Mouse (Mus musculus): ENCODE results near the gene Tmbim6. TPM values are rescaled to one million over a fixed set of nuclear protein-coding genes. Genes with fewer than 3 reads are reported as not detected.
"Not testable (repeated sequence)": the region's sequence is repeated elsewhere in the genome, so short reads cannot be mapped to it uniquely, and the experiment has no call there.

Gene Tmbim6
- polyA plus RNA-seq, 2 experiments from 2014 or later, result 1,029 to 1,509 TPM

DNA sequence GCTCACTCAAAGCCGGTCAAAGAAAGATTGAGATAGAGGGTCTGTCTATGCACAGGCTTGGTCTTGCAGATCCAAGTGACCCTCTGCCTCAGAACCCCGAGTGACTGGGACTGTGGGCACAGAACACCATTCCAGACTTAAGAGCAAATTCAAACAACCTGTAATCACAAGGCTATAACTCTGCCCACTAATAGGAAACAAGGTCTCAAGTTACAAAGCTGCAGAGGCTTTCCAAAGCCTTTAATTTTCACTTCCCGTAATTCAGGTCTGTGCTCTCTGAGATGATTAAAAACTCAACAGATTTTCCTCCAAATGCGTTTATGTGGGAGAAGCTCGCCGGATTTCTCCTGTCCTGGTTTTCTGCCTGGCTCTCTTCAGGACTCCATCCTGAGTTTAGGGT is 8.6 kb upstream of the Tmbim6 start:
- ATAC-seq, result no peak

DNA sequence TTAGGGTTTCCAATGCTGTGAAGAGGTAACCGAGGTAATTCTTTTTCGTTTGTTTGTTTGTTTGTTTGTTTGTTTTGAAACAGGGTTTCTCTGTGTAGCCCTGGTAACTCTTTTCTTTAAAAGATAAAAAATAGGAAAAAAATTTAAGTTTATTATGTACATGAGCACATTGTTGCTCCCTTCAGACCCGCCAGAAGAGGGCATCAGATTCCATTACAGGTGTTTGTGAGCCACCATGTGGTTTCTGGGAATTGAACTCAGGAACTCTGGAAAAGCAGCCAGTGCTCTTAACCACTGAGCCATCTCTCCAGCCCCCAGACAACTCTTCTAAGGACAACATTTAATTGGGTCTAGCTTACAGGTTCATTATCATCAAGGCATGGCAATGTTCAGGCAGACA is 6.6 kb upstream of the Tmbim6 start:
- ATAC-seq, result not testable (repeated sequence)

DNA sequence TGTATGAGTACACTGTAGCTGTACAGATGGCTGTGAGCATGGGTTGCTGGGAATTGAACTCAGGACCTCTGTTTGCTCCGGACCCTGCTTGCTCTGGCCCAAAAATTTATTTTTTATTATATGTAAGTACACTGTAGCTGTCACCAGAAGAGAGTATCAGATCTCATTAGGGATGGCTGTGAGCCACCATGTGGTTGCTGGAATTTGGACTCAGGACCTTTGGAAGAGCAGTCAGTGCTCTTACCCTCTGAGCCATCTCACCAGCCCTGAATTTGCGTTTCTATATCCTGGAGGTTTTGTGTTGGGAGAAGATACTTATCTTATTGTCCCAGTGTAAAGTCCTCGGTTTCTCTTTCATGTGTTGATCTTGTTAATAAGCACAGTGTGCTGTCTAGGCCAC is 5.9 kb upstream of the Tmbim6 start:
- no peak for ATAC-seq

DNA sequence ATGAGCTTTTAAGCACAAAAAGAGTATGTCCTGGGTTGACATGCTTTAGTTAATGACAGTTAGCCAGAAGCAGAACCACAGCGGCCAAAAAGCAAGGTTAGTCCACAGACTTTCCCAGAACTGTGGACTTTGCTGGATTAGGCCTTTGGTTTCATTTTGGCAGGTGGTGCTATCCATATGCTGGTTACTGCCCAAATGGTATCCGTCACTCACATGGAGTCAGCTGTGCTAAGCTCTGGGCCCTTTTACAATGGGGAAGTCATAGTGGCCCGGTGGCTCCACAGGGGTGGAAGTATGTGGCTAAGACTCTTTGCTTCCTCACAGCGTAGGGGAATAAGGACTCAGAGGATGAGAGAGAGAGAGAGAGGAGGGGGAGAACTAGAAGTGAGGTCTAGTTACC is 4.7 kb upstream of the Tmbim6 start:
- ATAC-seq, result no peak

DNA sequence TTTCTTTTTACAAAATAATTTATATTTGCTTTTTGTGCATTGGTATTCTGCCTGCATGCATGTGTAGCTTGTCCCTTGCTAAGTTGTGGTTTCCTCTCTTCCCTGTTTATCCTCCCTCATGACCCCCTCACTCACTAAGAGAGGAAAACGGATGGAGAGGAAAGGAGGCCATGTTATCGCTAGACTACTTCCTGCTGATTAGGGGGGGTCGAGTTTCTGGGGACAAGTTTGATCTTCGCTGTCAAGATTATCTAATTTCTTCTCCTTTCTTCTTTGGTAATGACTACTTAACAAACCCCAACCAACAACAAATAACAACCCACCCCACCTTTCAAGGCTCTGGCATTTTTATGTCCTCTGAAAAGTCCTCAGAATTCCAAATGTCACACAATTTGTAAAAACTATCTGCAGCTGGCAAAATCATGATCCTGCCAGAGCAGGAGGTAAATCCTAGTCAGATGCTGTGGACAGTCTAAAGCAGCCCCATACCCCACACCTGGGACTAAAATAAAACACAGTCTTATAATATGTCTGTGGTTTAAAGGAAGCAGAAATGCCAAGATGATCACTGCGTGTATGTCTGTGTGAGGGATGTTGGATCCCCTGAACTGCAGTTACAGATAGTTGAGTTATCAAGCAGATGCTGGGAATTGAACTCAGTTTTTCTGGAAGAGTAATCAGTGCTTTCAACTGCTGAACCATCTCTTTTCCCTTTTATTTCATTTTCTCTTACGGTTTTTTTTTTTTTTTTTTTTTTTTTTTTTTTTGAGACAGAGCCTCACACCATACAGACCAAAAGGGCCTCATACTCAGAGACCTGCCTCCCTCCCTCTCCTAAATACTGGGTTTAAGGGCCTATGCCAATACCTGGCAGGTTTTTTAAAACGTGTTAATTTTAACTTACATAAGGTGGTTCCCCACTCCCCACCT is 1.9 kb upstream of the Tmbim6 start:
- no peak for ATAC-seq

DNA sequence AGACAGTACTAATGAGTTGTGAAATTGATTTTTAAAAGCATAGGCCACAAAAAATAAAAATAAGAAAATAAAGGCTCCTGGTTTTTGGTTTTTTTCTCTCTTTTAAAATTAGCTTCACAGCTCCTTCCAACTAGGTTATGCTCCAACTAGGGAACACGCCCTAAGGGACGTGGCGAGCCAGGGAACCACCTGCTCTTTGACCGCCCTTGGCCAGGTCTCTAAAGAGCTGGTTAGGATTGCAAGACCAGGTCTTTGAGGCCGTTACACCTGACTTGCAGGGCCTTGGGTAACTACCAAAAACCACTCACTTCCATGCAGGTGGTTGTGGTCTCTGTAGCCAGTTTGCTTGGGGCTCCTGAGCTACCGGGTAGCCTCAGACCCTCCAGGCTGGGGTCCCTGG is 707 bp upstream of the Tmbim6 start:
- ATAC-seq, result no peak

DNA sequence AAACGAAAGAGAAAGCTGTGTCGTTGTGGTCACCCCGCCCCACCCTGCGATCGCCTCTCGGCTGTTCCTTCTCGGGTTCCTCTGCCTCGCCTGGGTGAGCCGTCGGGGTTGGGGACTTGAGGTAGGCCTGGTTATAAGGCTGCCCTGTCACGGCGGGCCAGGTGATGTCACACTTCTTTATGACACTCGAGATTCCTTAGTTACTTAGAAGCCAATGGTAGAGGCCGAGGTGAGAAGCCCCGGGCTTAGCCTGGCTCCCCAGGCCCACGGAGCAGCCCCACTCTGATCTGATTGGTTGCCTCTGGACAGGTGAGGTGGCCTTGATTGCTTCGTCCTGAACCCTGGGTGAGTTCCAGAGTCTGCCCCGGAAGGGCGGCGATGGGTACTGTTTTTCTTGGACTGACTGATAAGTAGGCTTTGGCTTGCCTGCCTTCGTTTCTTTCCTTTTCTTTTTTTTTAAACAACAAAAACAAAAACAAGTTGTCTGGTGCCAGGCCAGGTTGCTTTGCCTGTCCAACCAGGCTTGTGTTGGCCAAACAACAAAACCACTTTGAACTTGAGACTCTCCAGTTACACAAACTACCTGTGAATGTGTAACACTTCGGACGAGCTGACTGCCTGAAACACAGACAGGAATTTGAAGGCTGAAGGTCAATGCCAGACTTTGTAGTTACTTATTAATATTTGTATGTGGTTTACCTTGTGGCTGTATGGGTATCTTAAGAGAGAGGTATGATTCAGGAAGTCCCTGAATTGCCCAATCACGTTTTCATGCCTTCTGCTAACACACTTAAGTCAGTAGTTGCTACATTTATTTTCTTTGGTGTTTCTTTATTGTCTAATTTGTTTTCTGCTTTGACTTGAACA is 937 bp downstream of the Tmbim6 start:
- peak; percentile 60 for ATAC-seq

DNA sequence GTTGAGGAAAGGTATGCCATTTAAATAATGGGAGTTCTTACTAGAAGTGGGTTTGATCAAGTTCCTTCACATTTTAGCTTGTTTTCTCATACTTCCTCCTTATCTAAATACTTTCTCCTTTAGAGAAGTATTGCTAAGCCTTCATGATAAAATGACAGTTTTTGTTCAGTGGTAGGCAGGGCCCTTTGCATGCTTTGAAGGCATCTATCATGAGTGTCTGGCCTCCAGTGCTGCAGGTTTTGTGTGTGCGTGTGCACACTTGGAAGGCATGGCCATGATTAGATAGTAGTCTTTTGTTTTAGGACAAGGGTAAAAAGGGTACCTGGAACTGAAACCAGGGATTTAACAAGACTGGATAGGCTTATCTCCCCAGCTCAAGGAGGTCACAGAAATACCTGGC is 3.8 kb downstream of the Tmbim6 start:
- ATAC-seq, result no peak

DNA sequence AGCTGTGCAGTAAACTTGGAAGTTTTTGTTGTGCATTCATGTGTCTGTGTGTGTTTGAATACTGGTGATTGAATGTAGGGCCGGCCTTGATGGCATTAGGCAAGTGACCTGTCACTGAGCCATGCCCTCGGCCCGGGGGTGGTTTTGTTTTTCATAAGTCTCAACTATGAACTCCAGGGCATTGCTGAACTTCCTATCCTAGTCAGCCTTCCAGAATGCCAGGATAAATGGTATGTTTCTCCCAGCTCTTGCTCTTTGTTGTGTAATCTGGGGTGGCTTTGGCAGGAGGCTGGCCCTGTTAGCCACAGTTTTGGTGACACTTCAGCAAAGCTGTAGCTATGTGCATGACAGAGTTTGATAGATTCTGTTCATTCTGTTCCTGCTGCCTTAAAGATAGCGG is 4.2 kb downstream of the Tmbim6 start:
- no peak for ATAC-seq

DNA sequence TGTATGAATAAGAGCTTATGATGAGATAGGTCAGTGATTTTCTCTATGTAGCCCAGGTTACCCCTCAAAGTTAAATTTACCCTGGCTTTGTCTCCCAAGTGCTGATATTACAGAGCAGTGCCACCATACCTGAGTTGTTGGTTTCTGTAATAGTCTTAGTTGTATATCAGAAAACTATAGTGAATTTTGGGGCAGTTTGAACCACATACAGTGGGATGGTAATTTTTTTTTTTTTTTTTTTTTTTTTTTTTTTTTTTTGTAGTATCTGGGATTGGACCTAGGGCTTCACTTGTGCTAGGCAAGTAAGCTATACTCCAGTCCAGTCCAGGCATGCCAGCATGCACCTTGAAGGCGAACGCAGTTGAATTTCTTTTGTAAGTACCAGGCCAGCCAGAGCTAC is 4.9 kb downstream of the Tmbim6 start:
- no peak for ATAC-seq

DNA sequence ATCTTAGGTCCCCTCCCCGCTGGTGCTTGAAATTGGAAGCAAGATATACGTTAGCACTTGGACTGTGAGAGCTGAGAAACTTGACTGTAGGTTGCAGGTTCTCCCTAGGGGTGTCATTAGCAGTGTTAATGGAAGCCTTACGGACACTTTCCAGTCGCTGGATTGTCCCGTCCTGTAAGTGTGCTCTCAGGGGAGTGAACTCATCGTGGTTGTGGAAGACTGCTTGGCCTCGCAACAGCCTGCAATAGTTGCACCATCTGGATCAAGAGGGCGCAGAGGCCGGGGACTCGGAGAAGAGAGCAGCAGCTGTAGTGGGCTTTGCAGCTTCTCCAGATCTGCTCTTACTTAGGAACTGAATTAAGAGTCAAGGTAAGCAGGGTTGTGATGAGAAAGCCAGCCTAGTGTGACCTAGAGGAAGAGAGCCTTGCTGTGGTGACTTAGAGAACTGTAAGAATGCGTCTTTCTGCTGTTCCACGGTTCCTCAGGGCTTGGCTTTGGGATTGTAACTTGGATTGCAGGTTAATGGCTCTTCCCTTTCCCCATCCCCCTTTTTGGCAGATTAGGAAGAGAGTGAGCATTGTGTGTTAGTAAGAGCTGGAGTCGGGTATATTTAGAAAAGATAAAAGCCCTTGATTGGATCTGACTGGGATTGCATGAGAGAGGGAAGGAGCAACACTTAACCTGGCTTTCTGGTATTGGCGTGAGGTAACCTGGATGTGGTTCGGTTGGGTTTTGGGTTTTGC is 7.0 kb downstream of the Tmbim6 start:
- ATAC-seq, result no peak

DNA sequence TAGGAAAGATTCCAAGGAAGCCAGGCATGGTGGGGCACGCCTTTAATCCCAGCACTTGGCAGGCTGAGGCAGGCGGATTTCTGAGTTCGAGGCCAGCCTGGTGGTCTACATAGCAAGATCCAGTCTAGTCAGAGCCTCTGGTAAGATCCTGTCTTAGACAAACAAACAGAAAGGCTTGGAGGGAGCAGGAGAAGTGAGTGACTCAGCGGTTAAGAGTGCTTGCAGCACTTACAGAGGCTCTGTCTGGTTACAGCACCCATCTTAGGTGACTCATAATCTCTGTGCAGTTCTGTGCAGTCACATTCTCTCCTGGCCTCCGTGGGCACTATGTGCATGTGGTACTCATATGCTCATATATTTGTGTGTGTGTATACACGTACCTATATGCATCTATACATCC is 7.9 kb downstream of the Tmbim6 start:
- no peak for ATAC-seq

DNA sequence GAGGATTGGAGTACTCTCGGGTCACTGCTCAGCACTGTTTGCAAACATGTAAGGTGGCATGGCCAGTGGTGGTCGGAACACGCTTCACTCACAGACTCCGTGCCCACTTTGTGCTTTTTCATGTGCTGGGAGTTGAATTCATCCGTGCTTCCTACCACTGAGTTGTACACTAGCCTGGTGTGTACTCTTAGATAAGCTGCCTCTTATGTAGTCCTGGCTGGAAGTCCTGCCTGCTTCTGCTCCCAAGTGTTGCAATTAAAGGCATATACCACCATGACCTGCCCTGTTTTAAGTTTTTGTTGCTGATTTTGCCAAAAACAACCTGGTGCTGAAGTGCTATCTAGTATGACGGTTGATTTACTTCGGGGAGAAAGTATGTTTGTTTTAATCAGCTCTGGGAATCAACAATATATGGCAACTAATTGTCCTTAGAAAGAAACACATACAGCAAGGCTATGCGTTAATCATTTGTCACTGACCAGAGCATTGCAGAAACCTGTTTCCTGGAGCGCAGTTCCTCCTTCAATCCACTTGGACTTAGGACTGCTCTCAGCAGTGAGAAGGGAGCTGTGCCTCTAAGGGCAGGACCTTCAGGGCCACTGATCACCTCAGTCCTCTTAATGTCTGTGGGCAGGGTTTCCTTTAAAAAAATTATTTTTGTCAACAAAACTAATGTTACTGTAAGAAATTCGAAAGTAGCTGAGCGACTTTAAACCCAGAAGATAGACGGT is 10.6 kb downstream of the Tmbim6 start:
- ATAC-seq, result no peak

DNA sequence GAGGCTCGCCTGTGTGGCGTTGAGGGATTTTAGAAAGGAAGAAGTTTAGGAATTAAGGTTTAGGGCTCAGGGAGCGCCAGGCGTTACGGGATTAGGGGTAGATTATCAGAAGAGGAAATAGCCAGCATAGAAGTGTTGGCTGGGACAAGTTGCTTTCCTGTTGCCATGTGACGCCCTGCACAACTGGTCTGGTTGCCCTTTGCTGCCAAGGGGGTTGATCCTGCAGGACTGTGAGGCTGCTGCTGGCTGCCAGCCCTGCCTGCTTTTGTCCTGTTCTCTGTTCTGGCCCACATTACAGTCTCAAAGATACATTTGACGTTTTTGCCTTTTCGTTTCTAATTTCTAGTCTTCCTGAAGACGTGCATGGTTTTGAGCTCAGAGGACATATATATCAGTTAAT is 12.5 kb downstream of the Tmbim6 start:
- ATAC-seq, result no peak

DNA sequence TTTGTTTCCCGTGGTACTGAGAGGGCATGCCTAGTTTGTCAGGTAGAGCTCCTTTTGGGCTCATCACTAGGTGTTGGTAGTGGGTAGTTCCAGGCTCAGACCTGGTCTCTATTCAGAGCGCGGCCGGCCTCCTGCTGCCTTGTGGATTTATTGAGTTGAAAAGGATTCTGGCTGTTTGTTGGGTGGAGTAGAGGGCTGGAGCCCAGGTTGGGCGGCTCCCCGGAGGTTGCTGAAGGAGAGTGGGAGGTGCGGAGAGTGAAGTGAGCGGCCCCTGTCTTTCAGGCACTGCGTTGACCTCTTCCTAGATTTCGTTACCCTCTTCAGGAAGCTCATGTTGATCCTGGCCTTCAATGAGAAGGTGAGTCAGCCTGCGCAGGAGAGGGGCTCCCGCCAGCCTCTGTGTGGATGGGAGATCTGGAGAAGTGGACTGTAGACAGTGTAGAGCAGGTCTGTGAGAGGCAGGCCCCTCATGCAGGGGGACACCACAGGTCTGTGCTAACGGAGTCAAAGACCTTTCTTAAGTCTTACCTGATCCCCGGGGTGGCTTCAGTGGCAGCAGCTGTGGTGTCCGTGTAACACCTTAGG is 14.4 kb downstream of the Tmbim6 start:
- no peak for ATAC-seq

DNA sequence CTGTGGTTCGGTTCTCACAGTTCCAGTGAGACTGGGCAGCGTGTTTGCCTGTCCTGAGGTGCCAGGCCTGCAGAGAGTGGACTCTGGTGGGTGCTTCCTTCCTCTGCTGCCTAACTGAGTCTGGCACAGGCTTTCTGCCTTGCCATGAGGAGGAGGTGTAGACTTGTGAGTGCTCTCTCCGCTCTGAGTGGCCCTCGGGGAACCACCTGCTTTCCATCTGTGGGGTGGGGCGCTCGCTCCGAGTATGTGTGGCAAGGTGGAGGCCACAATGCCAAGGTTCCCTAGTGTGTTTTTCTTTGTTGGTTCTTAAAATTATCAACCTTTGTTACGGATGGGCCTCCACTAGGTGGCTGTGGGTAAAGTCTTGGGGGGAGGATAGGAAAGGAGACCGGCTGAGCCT is 16.2 kb downstream of the Tmbim6 start:
- ATAC-seq, result no peak

DNA sequence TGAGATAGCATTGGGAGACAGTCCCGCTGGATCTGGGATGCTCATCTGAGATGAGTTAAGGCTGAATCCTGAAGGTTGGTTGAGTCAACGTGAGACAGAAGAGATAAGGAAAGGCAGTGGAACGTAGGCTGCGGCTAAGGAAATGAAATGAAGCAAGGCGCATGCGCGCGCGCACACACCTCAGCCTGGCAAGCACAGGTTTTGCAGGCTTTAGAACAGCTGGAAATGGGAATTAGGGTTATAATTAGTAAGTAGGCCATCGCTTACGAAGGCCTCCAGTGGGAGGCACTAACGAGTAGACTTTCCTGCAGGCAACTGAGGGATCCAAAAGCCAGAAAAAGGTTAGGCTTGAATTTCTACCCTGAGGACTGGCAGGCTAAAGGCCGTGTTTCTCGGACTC is 19.1 kb downstream of the Tmbim6 start:
- no peak for ATAC-seq

DNA sequence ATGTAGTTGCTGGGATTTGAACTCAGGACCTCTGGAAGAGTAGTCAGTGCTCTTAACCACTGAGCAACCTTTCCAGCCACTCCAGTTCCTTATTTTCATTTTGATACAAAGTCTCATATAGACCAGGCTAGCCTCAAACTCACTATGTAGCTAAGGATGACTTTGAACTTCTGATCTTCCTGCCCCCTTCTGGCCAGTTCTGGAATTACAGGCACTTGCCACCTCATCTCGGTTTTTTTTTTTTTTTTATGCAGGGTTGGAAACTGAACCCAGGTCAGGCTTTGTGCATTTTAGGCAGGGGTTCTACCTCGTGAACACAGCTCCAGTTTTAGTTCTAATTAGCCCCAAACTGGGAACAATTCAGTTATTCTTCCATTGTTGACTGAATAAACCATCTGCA is 23.1 kb downstream of the Tmbim6 start:
- ATAC-seq, result peak; percentile 50

DNA sequence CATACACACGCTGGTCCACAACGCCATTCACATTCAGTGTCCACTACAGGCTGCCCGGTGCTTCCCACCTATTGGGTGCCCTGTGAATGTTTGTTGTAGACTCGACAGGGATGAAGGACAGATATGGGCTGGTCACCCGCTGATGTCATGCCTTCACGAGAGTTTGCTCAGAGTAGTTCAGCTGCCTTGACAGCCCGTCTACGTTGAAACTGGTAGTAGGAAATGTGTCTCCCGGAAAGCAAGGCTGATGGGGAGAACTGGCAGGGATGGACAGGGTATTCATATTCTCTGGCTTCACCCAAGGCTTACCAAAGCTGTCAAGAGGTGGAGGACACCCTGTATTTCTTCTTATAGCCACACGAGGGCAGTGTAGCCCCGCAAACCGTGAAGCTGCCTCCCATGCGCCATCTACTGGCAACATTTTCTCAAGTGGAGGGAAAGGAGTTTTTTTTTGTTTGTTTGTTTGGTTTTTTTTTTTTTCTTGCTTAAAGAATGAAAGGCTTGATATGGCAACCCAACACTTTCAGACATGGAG is 23.7 kb downstream of the Tmbim6 start:
- ATAC-seq, result peak; percentile 84

DNA sequence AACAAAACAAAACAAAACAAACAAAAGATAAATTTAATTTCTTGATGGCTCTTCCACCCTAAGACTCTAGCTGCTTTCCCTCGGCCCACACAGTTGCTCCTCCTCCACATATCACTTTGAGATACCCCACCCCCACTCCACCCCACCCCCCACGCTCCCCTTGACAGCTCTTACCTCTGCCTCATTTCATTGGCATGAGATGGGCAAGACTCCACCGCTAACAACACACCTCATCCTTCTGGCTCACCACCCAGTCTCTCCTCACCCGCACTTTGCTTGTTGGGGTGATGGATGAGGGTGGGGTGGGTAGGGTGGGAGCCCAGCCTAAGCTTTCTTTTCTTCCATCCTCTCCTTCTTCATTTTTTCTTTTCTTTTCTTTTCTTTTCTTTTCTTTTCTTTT is 24.3 kb downstream of the Tmbim6 start:
- ATAC-seq, result no peak

DNA sequence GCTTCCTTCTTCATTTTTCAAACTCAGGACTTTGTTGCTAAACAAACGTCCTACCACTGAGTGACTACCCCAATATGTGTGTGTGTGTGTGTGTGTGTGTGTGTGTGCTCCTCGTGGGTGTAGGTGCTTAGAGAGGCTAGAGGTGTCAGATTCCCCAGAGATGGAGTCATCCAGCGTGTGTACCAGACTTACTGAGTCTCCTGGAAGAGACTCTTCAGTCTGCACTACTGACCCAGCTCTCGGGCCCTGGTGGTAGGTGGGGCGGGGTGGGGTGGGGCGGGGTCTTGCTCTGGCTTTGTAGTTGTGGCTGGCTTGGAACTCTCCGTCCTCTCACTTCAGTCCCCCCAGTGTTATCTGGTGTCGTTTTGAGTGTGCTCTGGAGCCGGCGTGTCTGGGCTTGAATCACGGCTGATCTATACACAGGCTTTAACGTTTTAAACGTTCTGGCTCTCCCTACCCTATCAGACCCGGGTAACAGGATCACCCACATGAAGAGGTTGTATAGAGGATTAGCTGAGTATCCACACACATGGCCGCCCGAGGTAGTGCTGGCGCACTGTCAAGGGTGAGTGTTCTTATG is 25.1 kb downstream of the Tmbim6 start:
- no peak for ATAC-seq

Data from CD4-positive, CD25-positive, alpha-beta regulatory T cell, adult 4 months (primary cell).